Mouse (Mus musculus) forebrain, embryonic 15.5 days (tissue): ENCODE measurements around the gene Elk3. TPM values are rescaled to one million over a fixed set of nuclear protein-coding genes. Genes with fewer than 3 reads are reported as not detected.

Experiments used
- ATAC-seq: fragments of 200-750 bp; cut with Nextera tagmentation; replicated peaks from 2 replicates; pipeline ENCODE4 v1.8.0; 2017; ENCODE audit warnings: mild to moderate bottlenecking, moderate TSS enrichment, moderate library complexity
- H3K27ac ChIP-seq: fragments of 300-500 bp; sonication (generic); replicated peaks from 2 replicates; pipeline ENCODE4 v1.5.1; 2015; ENCODE audit warnings: mild to moderate bottlenecking, inconsistent platforms
- H3K27me3 ChIP-seq: fragments of 300-500 bp; sonication (generic); 2 replicates; pipeline ENCODE4 v1.6.1; 2015; ENCODE audit warnings: inconsistent platforms
- H3K36me3 ChIP-seq: fragments of 300-500 bp; sonication (generic); 2 replicates; pipeline ENCODE4 v1.6.1; 2015; ENCODE audit warnings: mild to moderate bottlenecking, inconsistent platforms
- H3K4me1 ChIP-seq: fragments of 300-500 bp; sonication (generic); 2 replicates; pipeline ENCODE4 v1.6.1; 2015; ENCODE audit warnings: inconsistent platforms
- H3K4me2 ChIP-seq: fragments of 300-500 bp; sonication (generic); replicated peaks from 2 replicates; pipeline ENCODE4 v1.6.1; 2015; ENCODE audit warnings: mild to moderate bottlenecking, inconsistent platforms
- H3K4me3 ChIP-seq: fragments of 300-500 bp; sonication (generic); 2 replicates; pipeline ENCODE4 v1.5.1; 2015; ENCODE audit warnings: mild to moderate bottlenecking, inconsistent platforms
- H3K9ac ChIP-seq: fragments of 300-500 bp; sonication (generic); replicated peaks from 2 replicates; pipeline ENCODE4 v1.6.1; 2015; ENCODE audit warnings: mild to moderate bottlenecking, inconsistent platforms
- H3K9me3 ChIP-seq: fragments of 300-500 bp; sonication (generic); 2 replicates; pipeline ENCODE4 v1.6.1; 2016; ENCODE audit warnings: inconsistent platforms
- WGBS: fragments of 180-500 bp; shearing (Covaris S2); methylation state at CpG from one replicate; pipeline ENCODE4 v1.1.7; 2015; ENCODE audit warnings: mixed read lengths; 5-methylcytosine and 5-hydroxymethylcytosine counted together
- polyA plus RNA-seq: library from polyadenylated mRNA; unstranded; fragments of >200 nt; fragmentation: Nextera tagmentation; extraction: Ambion mirVana; gene quantifications from 2 replicates; pipeline ENCODE4 v1.2.1, GENCODE M21; 2015

Elk3 gene
- polyA plus RNA-seq, 1 experiment from 2014 or later = 7.9 TPM

DNA sequence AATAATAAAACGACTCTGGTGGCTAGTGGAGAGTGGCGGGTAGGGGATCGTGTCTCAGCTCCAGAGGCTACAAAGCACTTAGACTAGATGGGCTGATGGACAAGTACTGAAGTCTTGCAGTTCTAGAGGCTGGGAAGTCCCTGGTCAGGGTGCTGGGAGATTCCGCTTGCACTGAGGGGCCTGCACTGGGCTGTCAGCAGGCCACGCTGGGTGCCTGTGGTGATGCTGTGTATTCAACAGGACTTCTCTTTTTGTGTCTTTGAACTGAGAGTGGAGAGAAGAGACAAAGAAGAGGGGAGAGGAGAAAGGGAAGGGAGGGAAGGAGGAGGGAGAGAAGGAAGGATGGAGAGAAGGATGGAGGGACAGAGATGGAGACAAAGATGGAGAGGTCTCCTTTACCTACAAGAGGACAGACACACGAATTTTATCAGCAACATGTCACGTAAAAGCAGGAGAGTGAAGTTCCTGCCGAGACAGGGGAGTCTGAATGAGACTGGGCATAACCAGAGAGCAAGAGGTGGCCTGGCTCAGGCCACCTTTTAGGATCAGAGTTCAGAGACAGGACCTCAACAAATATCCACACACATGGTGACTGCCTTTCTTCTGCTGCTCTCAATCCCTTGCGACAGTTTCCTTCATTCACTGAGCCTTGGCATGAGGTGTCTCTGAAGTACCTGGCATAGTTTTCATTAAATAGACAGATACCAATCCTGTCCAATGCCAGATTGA is 35.4 kb upstream of the Elk3 start:
- no peak overlapping the region for H3K9ac ChIP-seq
- H3K4me2 ChIP-seq = no peak overlapping the region
- H3K4me3 ChIP-seq = no peak overlapping the region
- ATAC-seq = no peak
- H3K36me3 ChIP-seq = no peaks in the 10 kb centered on the region
- 83% methylated on average over 9 of the region's 9 CpGs for WGBS
- no peak overlapping the region for H3K27ac ChIP-seq
- H3K9me3 ChIP-seq = no peaks in the 10 kb centered on the region
- H3K27me3 ChIP-seq = no peaks in the 10 kb centered on the region
- peaks cover 8% of the 10 kb centered on the region; the same call in 1 of the 2 replicates for H3K4me1 ChIP-seq

- H3K4me3 ChIP-seq = no peak overlapping the region
- H3K9me3 ChIP-seq = no peaks in the 10 kb centered on the region
- no peak overlapping the region for H3K9ac ChIP-seq
- no peaks in the 10 kb centered on the region for H3K27me3 ChIP-seq
- no peak overlapping the region for H3K27ac ChIP-seq
- H3K4me1 ChIP-seq = peaks cover 8% of the 10 kb centered on the region; the same call in 1 of the 2 replicates
- H3K36me3 ChIP-seq = no peaks in the 10 kb centered on the region
- WGBS = 80% methylated on average over 2 of the region's 2 CpGs
- H3K4me2 ChIP-seq = no peak overlapping the region
- ATAC-seq = no peak
Measured at GRCm38 (mm10) chr10:93345497-93345896, 34.6 kb upstream of the Elk3 start.

DNA sequence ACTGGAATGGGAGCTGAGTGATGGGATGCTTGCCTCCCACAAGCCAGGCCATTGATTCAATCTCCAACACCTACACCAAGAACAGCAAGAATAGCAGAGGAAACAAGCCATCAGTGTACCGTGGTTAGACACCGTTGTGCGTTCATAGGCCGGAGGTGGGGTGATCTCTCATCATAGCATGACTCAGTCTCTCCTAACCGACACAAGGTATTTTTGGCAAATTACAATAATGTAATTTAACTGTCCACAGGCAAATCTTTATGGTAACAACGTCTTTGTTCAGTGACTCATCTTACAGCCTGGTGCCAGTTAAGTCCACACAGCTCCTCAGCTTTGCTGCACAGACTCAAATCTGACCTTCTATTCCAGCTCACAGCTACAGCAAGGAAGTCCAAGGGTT is 32.5 kb upstream of the Elk3 start:
- Histone ChIP-seq H3K36me3 (no peaks in the 10 kb centered on the region), H3K9me3 (no peaks in the 10 kb centered on the region), H3K9ac (no peak overlapping the region), H3K4me2 (no peak overlapping the region), H3K4me1 (peaks cover 8% of the 10 kb centered on the region; the same call in 1 of the 2 replicates), H3K27me3 (no peaks in the 10 kb centered on the region), H3K27ac (no peak overlapping the region), H3K4me3 (no peak overlapping the region)
- 90% methylated on average over 6 of the region's 6 CpGs for WGBS
- ATAC-seq = no peak

DNA sequence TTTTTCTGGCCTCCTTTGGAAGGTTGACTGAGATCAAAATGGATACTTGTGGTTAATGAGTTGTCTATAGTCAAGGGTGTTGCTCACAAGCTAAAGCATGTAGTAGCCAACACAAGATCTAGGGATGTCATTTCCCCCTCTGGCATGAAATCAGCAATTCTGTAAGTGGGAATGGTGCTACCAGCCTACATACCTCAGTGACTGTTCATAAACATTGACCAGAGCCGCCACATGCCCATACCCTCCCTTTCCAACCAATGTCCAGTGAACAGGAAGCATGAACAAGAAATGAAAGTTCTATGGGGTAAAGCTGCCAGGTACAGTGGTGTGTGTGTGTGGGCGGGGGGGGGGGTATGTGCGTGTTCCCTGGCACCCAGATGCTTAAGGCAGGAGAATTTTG is 32.1 kb upstream of the Elk3 start:
- H3K27ac ChIP-seq = no peak overlapping the region

GRCm38 (mm10) chr10:93338526-93338925 is 27.6 kb upstream of the Elk3 start:
- Histone ChIP-seq H3K9ac (no peak overlapping the region), H3K9me3 (no peaks in the 10 kb centered on the region), H3K36me3 (no peaks in the 10 kb centered on the region), H3K27me3 (no peaks in the 10 kb centered on the region), H3K4me3 (no peak overlapping the region), H3K4me1 (no peaks in the 10 kb centered on the region), H3K27ac (no peak overlapping the region), H3K4me2 (no peak overlapping the region)
- WGBS = 82% methylated on average over 5 of the region's 5 CpGs
- ATAC-seq = no peak

More for the DNA sequence above, 32.1 kb upstream of the Elk3 start:
- H3K27me3 ChIP-seq = no peaks in the 10 kb centered on the region
- WGBS = 95% methylated on average over 3 of the region's 3 CpGs
- no peaks in the 10 kb centered on the region for H3K9me3 ChIP-seq
- H3K4me1 ChIP-seq = peaks cover 6% of the 10 kb centered on the region; the same call in 1 of the 2 replicates
- no peak overlapping the region for H3K4me2 ChIP-seq
- no peak overlapping the region for H3K9ac ChIP-seq
- no peak overlapping the region for H3K4me3 ChIP-seq
- H3K36me3 ChIP-seq = no peaks in the 10 kb centered on the region
- no peak for ATAC-seq

GRCm38 (mm10) chr10:93336462-93336931 is 25.6 kb upstream of the Elk3 start:
- H3K4me1 ChIP-seq = no peaks in the 10 kb centered on the region
- WGBS = 74% methylated on average over 6 of the region's 6 CpGs
- H3K36me3 ChIP-seq = no peaks in the 10 kb centered on the region
- H3K27ac ChIP-seq = no peak overlapping the region
- no peaks in the 10 kb centered on the region for H3K27me3 ChIP-seq
- ATAC-seq = no peak
- H3K9me3 ChIP-seq = no peaks in the 10 kb centered on the region
- H3K4me3 ChIP-seq = no peak overlapping the region
- H3K9ac ChIP-seq = no peak overlapping the region
- H3K4me2 ChIP-seq = no peak overlapping the region

DNA sequence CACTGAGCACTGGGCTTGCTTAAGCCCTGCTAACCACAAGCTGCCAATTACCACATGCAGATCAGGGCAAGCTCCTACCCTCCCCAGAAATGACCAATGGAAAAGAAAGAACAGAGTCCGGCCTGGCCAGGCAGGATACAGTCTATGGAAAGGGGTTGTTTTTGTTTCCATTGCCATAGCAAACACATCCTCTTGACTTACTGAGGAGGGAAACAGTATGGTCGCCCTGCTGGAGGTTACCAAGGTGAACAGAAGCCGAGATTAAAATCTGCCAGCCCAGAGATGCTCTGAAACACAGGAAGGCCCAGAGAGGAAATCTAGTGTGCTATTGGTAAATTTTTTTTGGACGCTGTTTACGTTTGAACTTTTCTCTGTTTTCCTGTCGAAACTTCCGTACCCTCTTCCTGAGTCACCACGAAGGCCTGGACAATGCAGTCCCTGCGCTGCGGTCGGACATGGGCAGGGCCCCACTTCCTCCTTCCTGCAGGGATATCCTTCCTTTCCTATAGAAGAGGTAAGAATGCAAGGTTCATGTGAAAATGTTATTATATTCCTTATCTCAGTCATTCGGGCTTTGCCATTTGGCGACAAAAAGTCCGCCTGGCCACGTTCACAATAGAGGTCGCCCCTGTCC is 25.0 kb upstream of the Elk3 start:
- ATAC-seq = no peak
- WGBS = 85% methylated on average over 16 of the region's 16 CpGs

DNA sequence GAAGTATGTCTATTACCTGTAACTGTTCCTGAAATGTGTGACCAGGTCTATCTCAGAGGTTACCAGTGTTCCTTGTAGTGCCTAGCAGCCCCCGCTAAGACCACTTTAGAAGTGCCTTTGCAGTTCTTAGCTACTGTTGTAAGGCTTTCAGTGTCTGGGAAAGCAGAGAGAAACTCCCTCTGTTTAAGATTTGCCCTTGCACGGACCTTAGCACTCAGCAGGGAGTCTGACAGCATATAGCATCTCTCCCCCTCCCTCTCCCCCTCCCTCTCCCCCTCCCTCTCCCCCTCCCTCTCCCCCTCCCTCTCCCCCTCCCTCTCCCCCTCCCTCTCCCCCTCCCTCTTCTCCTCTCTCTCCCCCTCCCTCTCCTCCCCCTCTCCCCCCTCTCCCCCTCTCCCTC is 24.1 kb upstream of the Elk3 start:
- Histone ChIP-seq H3K36me3 (no peaks in the 10 kb centered on the region), H3K9me3 (no peaks in the 10 kb centered on the region), H3K27ac (no peak overlapping the region), H3K9ac (no peak overlapping the region), H3K4me3 (no peak overlapping the region), H3K4me2 (no peak overlapping the region), H3K4me1 (no peaks in the 10 kb centered on the region), H3K27me3 (no peaks in the 10 kb centered on the region)
- no peak for ATAC-seq
- 45% methylated on average over 2 of the region's 2 CpGs for WGBS

More for the DNA sequence above, 25.0 kb upstream of the Elk3 start:
- no peak overlapping the region for H3K4me2 ChIP-seq
- no peaks in the 10 kb centered on the region for H3K9me3 ChIP-seq
- H3K27ac ChIP-seq = no peak overlapping the region
- H3K9ac ChIP-seq = no peak overlapping the region
- no peaks in the 10 kb centered on the region for H3K27me3 ChIP-seq
- no peak overlapping the region for H3K4me3 ChIP-seq
- no peaks in the 10 kb centered on the region for H3K4me1 ChIP-seq
- no peaks in the 10 kb centered on the region for H3K36me3 ChIP-seq

DNA sequence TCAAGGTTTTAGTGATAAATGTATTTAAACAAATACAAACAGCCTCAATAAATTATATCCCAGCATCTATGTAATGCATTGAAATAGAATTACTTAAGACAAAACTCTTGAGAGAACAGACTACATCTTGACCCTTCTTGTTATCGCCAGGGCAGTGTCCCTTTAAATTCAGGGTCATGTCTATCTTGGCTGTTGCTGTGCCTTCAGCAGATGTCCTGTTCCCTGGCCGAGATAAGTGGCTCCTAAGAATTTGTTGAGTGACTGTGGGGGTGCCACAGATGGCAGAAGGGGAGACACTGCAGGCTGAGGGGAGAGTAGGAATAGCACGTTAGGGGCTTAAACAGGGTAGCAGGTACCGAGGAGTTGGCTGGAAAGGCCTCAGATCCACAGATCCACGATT is 22.3 kb upstream of the Elk3 start:
- no peak for ATAC-seq
- 84% methylated on average over 5 of the region's 5 CpGs for WGBS

DNA sequence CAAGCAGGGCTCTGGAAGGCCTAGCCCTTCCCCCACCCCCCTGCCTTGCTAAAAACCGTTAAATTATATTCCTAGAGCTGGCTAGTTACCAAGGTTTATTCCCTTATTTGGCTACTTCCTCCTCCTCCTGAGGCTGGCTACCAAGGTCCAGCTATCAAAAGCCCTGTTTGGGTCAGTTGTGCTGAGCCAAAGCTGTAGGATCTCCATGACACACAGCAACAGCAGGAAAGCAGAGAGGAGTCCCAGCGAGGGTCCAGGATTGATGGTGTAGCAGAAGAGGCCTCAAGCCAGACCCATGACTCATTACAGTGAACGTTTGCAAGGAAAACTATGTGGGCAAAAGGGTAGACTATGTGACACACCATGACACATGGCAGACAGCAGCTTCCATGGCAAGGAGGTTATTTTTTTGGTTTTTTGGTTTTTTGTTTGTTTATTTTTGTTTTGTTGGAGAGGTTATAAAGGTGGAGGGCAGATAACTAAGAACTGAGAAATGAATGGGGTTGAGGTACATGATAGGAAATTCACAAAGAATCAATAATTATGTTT is 21.4 kb upstream of the Elk3 start:
- ATAC-seq = no peak
- Histone ChIP-seq H3K36me3 (no peaks in the 10 kb centered on the region), H3K4me1 (no peaks in the 10 kb centered on the region), H3K9ac (no peak overlapping the region), H3K27me3 (no peaks in the 10 kb centered on the region), H3K27ac (no peak overlapping the region), H3K4me3 (no peak overlapping the region), H3K4me2 (no peak overlapping the region), H3K9me3 (no peaks in the 10 kb centered on the region)
- 58% methylated on average over 3 of the region's 3 CpGs for WGBS

More for the DNA sequence above, 22.3 kb upstream of the Elk3 start:
- no peaks in the 10 kb centered on the region for H3K4me1 ChIP-seq
- H3K9me3 ChIP-seq = no peaks in the 10 kb centered on the region
- no peak overlapping the region for H3K4me2 ChIP-seq
- no peaks in the 10 kb centered on the region for H3K36me3 ChIP-seq
- no peaks in the 10 kb centered on the region for H3K27me3 ChIP-seq
- no peak overlapping the region for H3K27ac ChIP-seq
- no peak overlapping the region for H3K4me3 ChIP-seq
- H3K9ac ChIP-seq = no peak overlapping the region

DNA sequence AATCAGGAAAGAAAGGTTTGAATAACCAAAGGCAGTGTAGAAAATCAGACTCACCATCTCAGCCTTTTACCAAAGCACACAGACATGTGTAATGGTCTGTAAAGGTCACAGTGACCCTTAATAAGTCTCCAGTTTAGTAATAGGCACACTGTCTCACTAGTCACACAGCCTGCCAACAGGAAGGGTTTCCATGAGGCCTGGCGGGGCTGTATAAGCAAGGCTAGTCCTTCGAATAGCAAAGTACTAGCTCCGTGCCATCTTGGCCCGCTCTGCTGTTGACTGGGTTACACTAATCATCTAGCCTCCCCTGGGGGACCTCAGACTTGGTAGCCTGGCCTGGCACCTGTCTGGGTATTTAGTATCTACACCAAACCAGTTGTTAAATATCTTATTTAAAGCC is 20.6 kb upstream of the Elk3 start:
- 90% methylated on average over 4 of the region's 4 CpGs for WGBS
- Histone ChIP-seq H3K4me3 (no peak overlapping the region), H3K9ac (no peak overlapping the region), H3K9me3 (no peaks in the 10 kb centered on the region), H3K27ac (no peak overlapping the region), H3K36me3 (no peaks in the 10 kb centered on the region), H3K4me2 (no peak overlapping the region), H3K27me3 (no peaks in the 10 kb centered on the region), H3K4me1 (no peaks in the 10 kb centered on the region)
- ATAC-seq = no peak

DNA sequence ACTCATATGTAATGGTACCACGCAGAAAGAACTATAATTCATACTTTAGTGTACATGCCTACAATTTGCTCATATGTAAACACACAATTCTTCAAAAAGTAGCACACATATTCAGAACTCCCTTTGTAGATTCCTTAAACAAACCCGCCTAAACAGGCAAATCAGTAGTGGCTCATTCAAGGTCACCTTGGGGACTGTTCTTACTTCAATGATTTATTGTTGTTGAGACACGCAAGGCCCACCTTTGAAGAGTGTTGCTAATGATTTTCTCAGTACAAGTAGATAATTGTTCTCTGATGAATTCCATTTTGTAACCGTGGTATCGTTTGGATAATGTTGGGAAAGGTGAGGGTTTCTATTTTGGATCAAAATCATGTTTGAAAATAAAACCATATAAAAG is 17.4 kb upstream of the Elk3 start:
- no peak for ATAC-seq
- H3K9ac ChIP-seq = no peak overlapping the region
- no peak overlapping the region for H3K27ac ChIP-seq
- H3K27me3 ChIP-seq = no peaks in the 10 kb centered on the region
- no peak overlapping the region for H3K4me3 ChIP-seq
- H3K36me3 ChIP-seq = no peaks in the 10 kb centered on the region
- H3K4me1 ChIP-seq = no peaks in the 10 kb centered on the region
- no peaks in the 10 kb centered on the region for H3K9me3 ChIP-seq
- 54% methylated on average over 5 of the region's 5 CpGs for WGBS
- no peak overlapping the region for H3K4me2 ChIP-seq
